Comparison of ENCODE assay signal across 10 mouse cellular contexts in genomic region chr14:86684585-86685503, GRCm38 (mm10).
A peak's percentile ranks its signal among the peaks of the same experiment; 100 is the strongest.
DNase-seq lines count a peak whose midpoint lies in the region; ATAC-seq and TF ChIP-seq lines count a peak whose summit lies in the region.
"Had no signal": no experiment of that assay in that cellular context is flagged by ENCODE, and none has a peak within 500 bp of the region (broad histone marks: within the 10 kb centered on the region; RNA-seq: fewer than 3 reads in every experiment).

No protein-coding gene starts in this region.

- 26% methylated on average over 11 of the region's 11 CpGs for WGBS in intestine, embryonic 14.5 days
- WGBS in intestine, postnatal 0 days = 37% methylated on average over 11 of the region's 11 CpGs
- 54% methylated on average over 11 of the region's 11 CpGs for WGBS in forebrain, embryonic 13.5 days
- WGBS in lung, embryonic 14.5 days = 22% methylated on average over 11 of the region's 11 CpGs
- WGBS in midbrain, postnatal 0 days = 29% methylated on average over 11 of the region's 11 CpGs

- no peak for DNase-seq in intestine, embryonic 14.5 days (ENCODE audit: low spot score)
- DNase-seq in lung, embryonic 14.5 days = peak; percentile 49
- peak; percentile 81 for DNase-seq in midbrain, postnatal 0 days (ENCODE audit: low spot score)
- DNase-seq in gastrocnemius, adult 8-10 months (ENCODE audit: low spot score in 2 of 2) = no peak
- no peak for DNase-seq in left cerebral cortex, postnatal 25 days (ENCODE audit: low spot score in 2 of 2)
- DNase-seq in gastrocnemius, adult 2 months = no peak
- DNase-seq: heart, postnatal 10 days had no signal

- no peaks in the 10 kb centered on the region for H3K27me3 ChIP-seq in intestine, embryonic 14.5 days (replicated peaks; ENCODE audit: control insufficient read depth, insufficient read depth, low read length)
- H3K27me3 ChIP-seq in intestine, postnatal 0 days (replicated peaks; ENCODE audit: control insufficient read depth, insufficient read depth, low read length) = no peaks in the 10 kb centered on the region
- H3K27me3 ChIP-seq in forebrain, embryonic 13.5 days = no peaks in the 10 kb centered on the region
- no peaks in the 10 kb centered on the region for H3K27me3 ChIP-seq in lung, embryonic 14.5 days (ENCODE audit: insufficient read depth, low read length)
- H3K27me3 ChIP-seq in midbrain, postnatal 0 days (ENCODE audit: insufficient read depth, low read length) = no peaks in the 10 kb centered on the region

- H3K9me3 ChIP-seq in intestine, embryonic 14.5 days (ENCODE audit: control insufficient read depth, low read length) = no peaks in the 10 kb centered on the region
- no peaks in the 10 kb centered on the region for H3K9me3 ChIP-seq in intestine, postnatal 0 days (ENCODE audit: control insufficient read depth)
- no peaks in the 10 kb centered on the region for H3K9me3 ChIP-seq in forebrain, embryonic 13.5 days (replicated peaks)
- no peaks in the 10 kb centered on the region for H3K9me3 ChIP-seq in lung, embryonic 14.5 days (ENCODE audit: low read depth, low read length)
- H3K9me3 ChIP-seq in midbrain, postnatal 0 days (ENCODE audit: low read length) = no peaks in the 10 kb centered on the region

- TF ChIP-seq CTCF in intestine, postnatal 0 days (IDR thresholded peaks at IDR 0.05; ENCODE audit: low read depth) = no peak
- no peak for TF ChIP-seq CTCF in lung, embryonic 14.5 days (IDR thresholded peaks at IDR 0.05; ENCODE audit: low read depth)
- TF ChIP-seq CTCF in midbrain, postnatal 0 days (IDR thresholded peaks at IDR 0.05) = no peak
- no peak for TF ChIP-seq CTCF in gastrocnemius, adult 2 months (IDR thresholded peaks at IDR 0.05)

- no peak for ATAC-seq in intestine, embryonic 14.5 days (replicated peaks; ENCODE audit: low FRiP score, low TSS enrichment, low read depth)
- no peak for ATAC-seq in intestine, postnatal 0 days
- peak; percentile 80 for ATAC-seq in forebrain, embryonic 13.5 days
- peak; percentile 62; the same call in 1 of the 2 replicates for ATAC-seq in lung, embryonic 14.5 days (ENCODE audit: insufficient read depth)
- ATAC-seq in midbrain, postnatal 0 days (ENCODE audit: low FRiP score) = peak; percentile 41; the same call in 1 of the 2 replicates

- no peak overlapping the region for H3K4me3 ChIP-seq in intestine, embryonic 14.5 days (ENCODE audit: low read depth, low read length)
- no peak overlapping the region for H3K4me3 ChIP-seq in intestine, postnatal 0 days (ENCODE audit: low read depth, low read length)
- no peak overlapping the region for H3K4me3 ChIP-seq in forebrain, embryonic 13.5 days
- no peak overlapping the region for H3K4me3 ChIP-seq in lung, embryonic 14.5 days (ENCODE audit: low read depth, low read length)
- H3K4me3 ChIP-seq in midbrain, postnatal 0 days (ENCODE audit: low read depth, low read length) = no peak overlapping the region
- no peak overlapping the region for H3K4me3 ChIP-seq in gastrocnemius, adult 2 months

- no peak overlapping the region for H3K9ac ChIP-seq in intestine, embryonic 14.5 days (ENCODE audit: low read length)
- H3K9ac ChIP-seq in intestine, postnatal 0 days (ENCODE audit: low read depth, low read length) = no peak overlapping the region
- no peak overlapping the region for H3K9ac ChIP-seq in forebrain, embryonic 13.5 days
- H3K9ac ChIP-seq in lung, embryonic 14.5 days = no peak overlapping the region
- no peak overlapping the region for H3K9ac ChIP-seq in midbrain, postnatal 0 days (replicated peaks; ENCODE audit: low read length, poor library complexity, severe bottlenecking)

- peaks cover 7% of the 10 kb centered on the region; the same call in 1 of the 2 replicates for H3K4me1 ChIP-seq in intestine, embryonic 14.5 days (replicated peaks; ENCODE audit: control insufficient read depth, insufficient read depth, low read length)
- H3K4me1 ChIP-seq in intestine, postnatal 0 days (replicated peaks; ENCODE audit: control insufficient read depth, insufficient read depth, low read length) = no peaks in the 10 kb centered on the region
- peaks cover 14% of the 10 kb centered on the region for H3K4me1 ChIP-seq in forebrain, embryonic 13.5 days
- H3K4me1 ChIP-seq in lung, embryonic 14.5 days (ENCODE audit: insufficient read depth) = 0 out of 2 replicates have a peak, but pooled peaks cover 10% of the 10 kb centered on the region
- H3K4me1 ChIP-seq in midbrain, postnatal 0 days (ENCODE audit: insufficient read depth, low read length) = no peaks in the 10 kb centered on the region

- 0 out of 2 replicates have a peak overlapping the region, but pooled peaks have one; percentile 12 for H3K4me2 ChIP-seq in intestine, embryonic 14.5 days (ENCODE audit: low read length)
- no peak overlapping the region for H3K4me2 ChIP-seq in intestine, postnatal 0 days (replicated peaks; ENCODE audit: low read depth)
- peak overlapping the region; percentile 14 for H3K4me2 ChIP-seq in forebrain, embryonic 13.5 days
- H3K4me2 ChIP-seq in lung, embryonic 14.5 days = 0 out of 2 replicates have a peak overlapping the region, but pooled peaks have one; percentile 15
- peak overlapping the region; percentile 5; the same call in 1 of the 2 replicates for H3K4me2 ChIP-seq in midbrain, postnatal 0 days (ENCODE audit: low read depth, low read length, poor library complexity, severe bottlenecking)

- intact Hi-C loops in left cerebral cortex, postnatal 25 days (cut with DNase I) = no loop called here
- intact Hi-C loops in gastrocnemius, adult 2 months (cut with DNase I) = no loop called here

- H3K36me3 ChIP-seq in intestine, embryonic 14.5 days (ENCODE audit: control insufficient read depth, insufficient read depth, low read length) = no peaks in the 10 kb centered on the region
- H3K36me3 ChIP-seq in intestine, postnatal 0 days (ENCODE audit: control insufficient read depth, insufficient read depth) = no peaks in the 10 kb centered on the region
- no peaks in the 10 kb centered on the region for H3K36me3 ChIP-seq in forebrain, embryonic 13.5 days (ENCODE audit: poor library complexity, severe bottlenecking)
- no peaks in the 10 kb centered on the region for H3K36me3 ChIP-seq in lung, embryonic 14.5 days (ENCODE audit: insufficient read depth)
- H3K36me3 ChIP-seq in midbrain, postnatal 0 days (ENCODE audit: insufficient read depth, low read length) = no peaks in the 10 kb centered on the region

- no peak overlapping the region for H3K27ac ChIP-seq in intestine, embryonic 14.5 days (ENCODE audit: low read depth)
- no peak overlapping the region for H3K27ac ChIP-seq in intestine, postnatal 0 days (ENCODE audit: low read depth, low read length)
- H3K27ac ChIP-seq in forebrain, embryonic 13.5 days = peak overlapping the region; percentile 57; the same call in 1 of the 2 replicates
- H3K27ac ChIP-seq in lung, embryonic 14.5 days (ENCODE audit: low read depth) = peak overlapping the region; percentile 60
- H3K27ac ChIP-seq in midbrain, postnatal 0 days (ENCODE audit: low read depth, low read length) = no peak overlapping the region
- no peak overlapping the region for H3K27ac ChIP-seq in gastrocnemius, adult 2 months
- H3K27ac ChIP-seq: macrophage had no signal

Comparison
In these comparisons a context has a peak if more than half of its experiments do, and no peak if none do; other contexts are left out.
1. ATAC-seq: peak in forebrain, embryonic 13.5 days (single experiment), lung, embryonic 14.5 days (single experiment) and midbrain, postnatal 0 days (single experiment); none in intestine, embryonic 14.5 days (single experiment) and intestine, postnatal 0 days (single experiment).
2. DNase-seq: peak in lung, embryonic 14.5 days (single experiment) and midbrain, postnatal 0 days (single experiment); none in intestine, embryonic 14.5 days (single experiment), gastrocnemius, adult 8-10 months (0 of 2), left cerebral cortex, postnatal 25 days (0 of 2) and gastrocnemius, adult 2 months (single experiment).
3. H3K27ac ChIP-seq: peak in forebrain, embryonic 13.5 days (single experiment) and lung, embryonic 14.5 days (single experiment); none in intestine, embryonic 14.5 days (single experiment), intestine, postnatal 0 days (single experiment), midbrain, postnatal 0 days (single experiment) and gastrocnemius, adult 2 months (single experiment).